Mouse (Mus musculus): ENCODE measurements around the gene Wbp2. TPM values are rescaled to one million over a fixed set of nuclear protein-coding genes. Genes with fewer than 3 reads are reported as not detected.
A peak's percentile ranks its signal among the peaks of the same experiment; 100 is the strongest.

Wbp2 gene
- polyA plus RNA-seq, 1 experiment from 2014 or later, result 165 TPM

DNA sequence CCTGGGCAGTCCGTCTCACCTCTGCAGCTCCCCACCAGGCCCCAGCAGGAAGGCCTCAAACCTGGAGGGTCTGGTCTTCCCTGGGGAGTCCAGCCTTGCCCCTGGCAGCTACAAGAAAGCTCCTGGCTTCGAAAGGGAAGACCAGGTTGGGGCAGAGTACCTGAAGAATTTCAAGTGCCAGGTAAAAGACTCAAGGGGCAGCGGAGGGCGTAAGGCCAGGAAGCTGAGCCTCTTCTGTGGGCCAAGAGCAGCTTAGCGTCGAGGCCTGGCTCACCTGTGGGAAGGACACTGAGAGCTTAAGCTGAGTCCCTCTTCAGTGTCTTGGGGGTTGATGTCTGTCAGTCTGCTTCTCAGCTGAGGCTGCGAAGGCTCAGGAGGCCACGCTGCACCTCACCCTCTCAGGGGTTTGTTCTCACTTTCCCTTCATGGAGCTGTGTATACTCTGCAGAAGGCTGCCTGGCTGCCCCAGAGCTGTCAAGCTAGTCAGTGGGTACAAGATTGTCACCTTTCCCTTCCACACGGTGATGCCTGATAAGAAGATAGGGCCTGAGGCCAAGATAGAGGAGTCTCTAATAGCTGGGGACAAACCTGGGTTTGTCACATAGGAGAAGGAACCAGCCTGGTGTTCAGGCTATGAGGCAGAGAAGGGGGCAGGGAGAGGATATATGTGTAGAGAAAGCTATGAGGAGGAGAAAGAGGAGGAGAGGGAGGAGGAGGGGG lies 33.1 kb downstream of the Wbp2 start:
- H3K4me2 ChIP-seq, result no peak overlapping the region
- no peak overlapping the region for H3K9ac ChIP-seq
- 95% methylated on average over 9 of the region's 9 CpGs for WGBS
- no peaks in the 10 kb centered on the region for H3K9me3 ChIP-seq
- ATAC-seq (replicated peaks), result no peak
- H3K4me1 ChIP-seq, result no peaks in the 10 kb centered on the region
- H3K4me3 ChIP-seq, result no peak overlapping the region
- H3K36me3 ChIP-seq (replicated peaks), result peaks cover 60% of the 10 kb centered on the region
- no peaks in the 10 kb centered on the region for H3K27me3 ChIP-seq (replicated peaks)
- no peak overlapping the region for H3K27ac ChIP-seq

DNA sequence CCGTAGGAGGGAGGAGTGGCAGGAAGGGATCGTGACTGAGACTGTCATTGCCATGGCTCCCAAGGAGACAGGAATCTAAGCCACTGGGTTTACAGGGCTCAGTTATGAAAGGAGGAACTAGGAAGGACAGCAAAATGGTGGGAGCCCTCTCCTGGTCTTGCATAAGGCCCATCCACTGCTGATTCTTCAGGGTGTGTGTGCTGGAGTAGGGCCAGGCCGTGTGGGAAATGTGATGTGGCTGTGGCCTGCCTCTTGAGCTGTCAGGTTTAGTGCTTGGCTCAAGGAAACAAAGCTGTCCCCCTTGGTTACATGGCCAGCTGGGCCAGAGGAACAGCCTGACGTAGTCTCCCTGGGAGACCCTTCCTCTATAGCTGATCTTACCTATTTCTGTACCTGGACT lies 36.6 kb downstream of the Wbp2 start:
- WGBS, result 84% methylated on average over 4 of the region's 4 CpGs
- no peak overlapping the region for H3K27ac ChIP-seq
- no peak overlapping the region for H3K4me3 ChIP-seq
- no peaks in the 10 kb centered on the region for H3K4me1 ChIP-seq
- H3K4me2 ChIP-seq, result no peak overlapping the region
- no peaks in the 10 kb centered on the region for H3K9me3 ChIP-seq
- no peak for ATAC-seq (replicated peaks)
- no peak overlapping the region for H3K9ac ChIP-seq
- H3K27me3 ChIP-seq (replicated peaks), result no peaks in the 10 kb centered on the region
- H3K36me3 ChIP-seq (replicated peaks), result peaks cover 43% of the 10 kb centered on the region

DNA sequence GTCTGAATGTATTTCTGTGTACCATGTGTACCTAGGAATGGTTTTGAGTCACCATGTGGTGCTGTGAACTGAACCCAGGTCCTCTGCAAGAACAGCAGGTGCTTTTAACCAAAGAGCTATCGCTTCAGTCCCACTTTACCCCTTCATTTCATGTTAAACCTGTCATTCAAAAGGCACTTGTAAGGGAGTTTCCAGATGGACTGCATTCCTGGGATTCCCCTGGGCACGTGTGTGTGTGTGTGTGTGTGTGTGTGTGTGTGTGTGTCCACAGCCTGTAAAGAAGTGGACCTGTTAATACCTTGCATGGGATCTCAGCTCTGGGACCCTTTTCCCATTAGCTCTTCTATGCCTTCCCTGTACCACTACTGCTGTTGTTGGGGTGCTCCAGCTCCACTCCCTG lies 37.2 kb downstream of the Wbp2 start:
- no peaks in the 10 kb centered on the region for H3K4me1 ChIP-seq
- H3K9ac ChIP-seq, result no peak overlapping the region
- no peak overlapping the region for H3K4me3 ChIP-seq
- H3K36me3 ChIP-seq (replicated peaks), result peaks cover 37% of the 10 kb centered on the region
- H3K27me3 ChIP-seq (replicated peaks), result no peaks in the 10 kb centered on the region
- WGBS, result 90% methylated on average over 2 of the region's 2 CpGs
- H3K9me3 ChIP-seq, result no peaks in the 10 kb centered on the region
- H3K27ac ChIP-seq, result no peak overlapping the region
- H3K4me2 ChIP-seq, result no peak overlapping the region
- no peak for ATAC-seq (replicated peaks)

DNA sequence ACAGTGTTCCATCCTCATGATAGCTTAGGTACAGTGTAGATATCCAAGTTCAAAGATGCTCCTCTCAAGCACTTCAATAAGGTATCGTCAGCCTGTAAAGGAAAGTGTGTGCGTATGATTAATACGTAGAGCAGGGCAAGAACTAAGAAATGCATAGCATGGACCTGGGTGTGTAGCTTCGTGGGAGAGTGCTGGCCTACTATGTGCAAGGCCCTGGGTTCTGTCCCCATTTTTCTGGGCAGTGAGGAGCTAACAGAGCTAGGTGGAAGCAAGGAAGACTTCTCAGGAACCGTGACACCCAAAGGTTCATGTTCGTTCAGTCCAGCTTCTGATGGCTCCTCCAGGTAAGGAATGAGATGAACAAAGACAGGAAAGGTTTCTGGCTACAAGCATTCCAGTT lies 41.6 kb downstream of the Wbp2 start:
- Histone ChIP-seq H3K4me2 (no peak overlapping the region), H3K4me1 (no peaks in the 10 kb centered on the region), H3K9me3 (no peaks in the 10 kb centered on the region), H3K36me3 (replicated peaks) (peaks cover 23% of the 10 kb centered on the region), H3K27ac (no peak overlapping the region), H3K4me3 (no peak overlapping the region), H3K27me3 (replicated peaks) (no peaks in the 10 kb centered on the region), H3K9ac (no peak overlapping the region)
- 93% methylated on average over 6 of the region's 6 CpGs for WGBS
- ATAC-seq (replicated peaks), result no peak

DNA sequence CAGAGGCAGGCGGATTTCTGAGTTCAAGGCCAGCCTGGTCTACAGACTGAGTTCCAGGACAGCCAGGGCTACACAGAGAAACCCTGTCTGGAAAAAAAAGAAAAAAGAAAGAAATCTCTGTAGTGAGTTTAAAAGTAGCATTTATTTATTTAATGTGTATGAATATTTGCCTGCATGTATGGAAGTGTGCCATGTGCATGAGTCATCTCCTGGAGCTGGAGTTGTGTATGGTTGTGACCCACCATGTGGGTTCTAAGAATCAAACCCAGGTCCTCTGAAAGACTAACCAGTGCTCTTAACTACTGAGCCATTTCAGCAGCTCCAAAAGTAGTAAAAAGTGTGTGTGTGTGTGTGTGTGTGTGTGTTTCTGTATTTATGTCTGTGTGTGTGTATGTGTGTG lies 43.5 kb downstream of the Wbp2 start:
- H3K27me3 ChIP-seq (replicated peaks), result no peaks in the 10 kb centered on the region
- H3K4me3 ChIP-seq, result no peak overlapping the region
- no peak overlapping the region for H3K9ac ChIP-seq
- no peak overlapping the region for H3K27ac ChIP-seq
- no peak for ATAC-seq (replicated peaks)
- 97% methylated on average over 1 of the region's 1 CpGs for whole genome bisulfite sequencing
- H3K4me2 ChIP-seq, result no peak overlapping the region
- 0 out of 2 replicates have a peak, but pooled peaks cover 11% of the 10 kb centered on the region for H3K36me3 ChIP-seq (replicated peaks)
- H3K4me1 ChIP-seq, result no peaks in the 10 kb centered on the region
- no peaks in the 10 kb centered on the region for H3K9me3 ChIP-seq

DNA sequence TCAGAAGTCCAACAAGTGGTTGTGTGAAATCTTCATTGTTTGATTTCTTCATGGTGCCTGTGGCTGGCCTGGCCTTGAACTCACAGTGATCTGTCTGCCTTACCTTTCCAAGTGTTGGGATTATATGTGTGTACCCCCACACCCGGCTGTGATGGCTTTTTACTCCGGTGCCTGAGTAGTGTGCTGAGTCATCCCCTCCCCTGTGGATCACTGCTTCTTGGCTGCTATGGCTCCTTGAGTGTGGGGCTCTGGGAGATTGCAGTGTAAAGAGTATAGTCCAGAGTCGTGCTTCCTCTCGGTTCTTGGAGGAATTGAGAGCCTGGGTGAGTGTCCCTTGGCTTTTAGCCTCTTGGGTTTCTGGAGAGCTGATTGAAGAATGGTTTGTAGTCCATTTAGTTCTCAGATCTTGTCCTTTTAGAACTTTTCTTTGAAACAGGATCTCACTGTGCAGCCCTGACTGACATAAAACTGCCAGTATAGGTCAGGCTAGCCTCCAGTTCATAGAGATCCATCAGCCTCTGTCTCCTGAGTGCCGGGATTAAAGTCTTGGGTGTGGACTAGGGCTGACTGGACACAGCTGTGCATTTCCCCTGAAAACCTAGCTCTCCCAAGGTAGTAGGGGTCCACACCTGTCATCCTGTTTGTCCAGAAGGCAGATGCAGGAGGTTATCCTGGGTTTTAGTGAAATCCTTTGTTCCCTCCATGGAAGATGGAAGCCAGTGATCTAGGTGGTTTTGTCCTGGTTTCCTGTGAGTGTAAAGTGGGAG lies 44.2 kb downstream of the Wbp2 start:
- no peaks in the 10 kb centered on the region for H3K4me1 ChIP-seq
- H3K4me2 ChIP-seq, result no peak overlapping the region
- no peaks in the 10 kb centered on the region for H3K27me3 ChIP-seq (replicated peaks)
- no peak overlapping the region for H3K27ac ChIP-seq
- no peak overlapping the region for H3K9ac ChIP-seq
- ATAC-seq (replicated peaks), result no peak
- WGBS, result 95% methylated on average over 5 of the region's 5 CpGs
- no peaks in the 10 kb centered on the region for H3K9me3 ChIP-seq
- H3K4me3 ChIP-seq, result no peak overlapping the region
- H3K36me3 ChIP-seq (replicated peaks), result 0 out of 2 replicates have a peak, but pooled peaks cover 8% of the 10 kb centered on the region

DNA sequence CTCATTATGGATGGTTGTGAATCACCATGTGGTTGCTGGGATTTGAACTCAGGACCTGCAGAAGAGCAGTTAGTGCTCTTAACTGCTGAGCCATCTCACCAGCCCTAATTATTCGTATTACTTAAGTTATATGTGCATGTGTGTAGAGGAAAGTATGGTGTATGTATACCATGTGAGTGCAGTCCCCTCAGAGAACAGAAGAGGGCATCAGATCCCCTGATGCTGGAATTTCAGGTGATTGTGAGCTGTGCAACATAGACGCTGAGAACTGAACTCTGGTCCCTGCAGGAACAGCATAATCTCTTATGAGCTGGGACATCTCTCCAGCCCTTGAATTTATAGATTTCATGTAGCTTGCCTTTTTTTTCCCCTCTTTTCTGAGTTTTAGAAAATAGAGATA lies 45.0 kb downstream of the Wbp2 start:
- H3K4me1 ChIP-seq, result no peaks in the 10 kb centered on the region
- no peak for ATAC-seq (replicated peaks)
- WGBS, result 96% methylated on average over 2 of the region's 2 CpGs
- no peak overlapping the region for H3K9ac ChIP-seq
- no peak overlapping the region for H3K27ac ChIP-seq
- 0 out of 2 replicates have a peak, but pooled peaks cover 7% of the 10 kb centered on the region for H3K36me3 ChIP-seq (replicated peaks)
- H3K27me3 ChIP-seq (replicated peaks), result no peaks in the 10 kb centered on the region
- H3K4me3 ChIP-seq, result no peak overlapping the region
- H3K4me2 ChIP-seq, result no peak overlapping the region
- H3K9me3 ChIP-seq, result no peaks in the 10 kb centered on the region

DNA sequence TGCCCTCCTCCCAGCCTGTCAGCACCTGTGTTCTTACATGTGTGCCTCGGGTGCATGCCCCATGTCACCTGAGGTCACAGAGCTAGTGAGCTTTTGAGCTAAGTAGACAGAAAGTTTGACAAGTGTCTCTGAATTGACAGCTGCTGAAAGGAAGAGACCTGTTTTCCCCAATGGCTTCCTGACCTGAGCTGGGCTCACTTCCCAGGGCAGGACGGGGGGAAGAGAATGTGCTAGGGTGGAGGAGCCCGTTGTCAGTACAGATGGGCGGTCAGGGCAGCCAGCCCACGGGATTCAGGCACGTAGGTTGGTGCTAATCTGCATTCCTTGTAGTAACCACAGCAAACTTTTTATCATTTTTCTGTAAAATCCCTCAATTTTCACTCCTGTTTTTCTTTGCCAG lies 46.2 kb downstream of the Wbp2 start:
- H3K4me1 ChIP-seq, result no peaks in the 10 kb centered on the region
- no peak overlapping the region for H3K27ac ChIP-seq
- no peaks in the 10 kb centered on the region for H3K27me3 ChIP-seq (replicated peaks)
- no peak overlapping the region for H3K9ac ChIP-seq
- no peak for ATAC-seq (replicated peaks)
- H3K9me3 ChIP-seq, result no peaks in the 10 kb centered on the region
- H3K4me2 ChIP-seq, result no peak overlapping the region
- WGBS, result 92% methylated on average over 6 of the region's 6 CpGs
- H3K36me3 ChIP-seq (replicated peaks), result 0 out of 2 replicates have a peak, but pooled peaks cover 4% of the 10 kb centered on the region
- no peak overlapping the region for H3K4me3 ChIP-seq

DNA sequence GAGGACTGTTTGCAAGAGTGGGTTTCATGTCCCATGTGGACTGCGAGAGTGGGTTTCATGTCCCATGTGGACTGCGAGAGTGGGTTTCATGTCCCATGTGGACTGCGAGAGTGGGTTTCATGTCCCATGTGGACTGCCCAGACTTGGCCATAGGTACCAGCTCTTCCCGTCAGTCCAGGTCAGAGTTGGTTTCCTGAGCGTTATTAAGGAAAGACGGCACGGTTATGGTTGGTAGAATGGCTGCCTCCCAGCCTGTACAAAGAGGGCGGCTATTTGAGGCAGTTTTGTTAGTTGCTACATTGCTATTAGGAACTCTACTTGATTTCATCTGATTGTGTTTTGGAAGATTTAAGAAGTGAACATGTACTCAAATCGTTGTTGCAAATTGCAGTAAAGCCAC lies 49.0 kb downstream of the Wbp2 start:
- no peak overlapping the region for H3K27ac ChIP-seq
- H3K36me3 ChIP-seq (replicated peaks), result 0 out of 2 replicates have a peak, but pooled peaks cover 7% of the 10 kb centered on the region
- H3K4me1 ChIP-seq, result no peaks in the 10 kb centered on the region
- H3K9ac ChIP-seq, result no peak overlapping the region
- H3K9me3 ChIP-seq, result no peaks in the 10 kb centered on the region
- no peak overlapping the region for H3K4me2 ChIP-seq
- ATAC-seq (replicated peaks), result no peak
- no peaks in the 10 kb centered on the region for H3K27me3 ChIP-seq (replicated peaks)
- 91% methylated on average over 9 of the region's 9 CpGs for WGBS
- H3K4me3 ChIP-seq, result no peak overlapping the region

DNA sequence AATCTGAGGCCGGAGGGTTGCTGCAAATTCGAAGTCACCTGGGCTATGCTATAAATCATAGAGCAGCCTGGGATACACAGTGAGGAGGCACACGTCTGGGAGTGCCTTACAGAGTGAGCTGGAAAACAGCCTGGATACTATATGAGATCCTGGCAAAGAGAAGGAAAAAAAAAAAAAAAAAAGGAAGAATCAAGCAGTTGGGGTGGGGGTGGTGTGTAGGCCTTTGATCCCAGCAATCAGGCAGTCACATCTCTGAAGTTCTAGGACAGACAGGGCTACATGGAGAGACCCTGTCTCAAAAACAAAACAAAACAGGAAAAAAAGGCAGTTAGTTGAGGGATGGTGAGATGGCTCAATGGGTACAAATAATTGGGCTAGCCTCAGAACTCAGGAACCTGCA lies 50.1 kb downstream of the Wbp2 start:
- no peak overlapping the region for H3K9ac ChIP-seq
- ATAC-seq (replicated peaks), result no peak
- no peaks in the 10 kb centered on the region for H3K9me3 ChIP-seq
- no peaks in the 10 kb centered on the region for H3K27me3 ChIP-seq (replicated peaks)
- H3K27ac ChIP-seq, result no peak overlapping the region
- 0 out of 2 replicates have a peak, but pooled peaks cover 7% of the 10 kb centered on the region for H3K36me3 ChIP-seq (replicated peaks)
- no peak overlapping the region for H3K4me3 ChIP-seq
- H3K4me2 ChIP-seq, result no peak overlapping the region
- 96% methylated on average over 3 of the region's 3 CpGs for WGBS
- peaks cover 4% of the 10 kb centered on the region for H3K4me1 ChIP-seq

DNA sequence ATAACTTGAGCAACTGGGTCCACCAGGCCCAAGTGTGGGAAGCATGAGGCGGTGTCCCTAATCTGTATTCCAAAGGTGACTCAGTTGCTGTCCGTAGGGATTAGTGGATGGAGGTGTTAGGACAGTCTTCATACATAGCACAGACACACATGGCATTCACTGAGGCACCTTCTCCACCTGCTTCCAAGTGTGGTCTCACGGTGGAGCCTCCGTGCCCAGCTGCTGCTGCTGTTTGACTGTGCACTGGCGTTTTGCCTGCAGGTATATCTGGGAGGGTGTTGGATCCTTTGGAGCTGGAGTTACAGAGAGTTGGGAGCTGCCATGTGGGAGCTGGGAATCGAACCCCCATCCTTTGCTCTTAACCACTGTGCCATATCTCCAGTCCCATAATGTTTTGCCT lies 52.2 kb downstream of the Wbp2 start:
- Histone ChIP-seq H3K36me3 (replicated peaks) (0 out of 2 replicates have a peak, but pooled peaks cover 7% of the 10 kb centered on the region), H3K4me3 (no peak overlapping the region), H3K4me2 (no peak overlapping the region), H3K27ac (no peak overlapping the region), H3K9me3 (no peaks in the 10 kb centered on the region), H3K27me3 (replicated peaks) (no peaks in the 10 kb centered on the region), H3K4me1 (peaks cover 14% of the 10 kb centered on the region), H3K9ac (no peak overlapping the region)
- ATAC-seq (replicated peaks), result no peak
- WGBS, result 96% methylated on average over 6 of the region's 6 CpGs

DNA sequence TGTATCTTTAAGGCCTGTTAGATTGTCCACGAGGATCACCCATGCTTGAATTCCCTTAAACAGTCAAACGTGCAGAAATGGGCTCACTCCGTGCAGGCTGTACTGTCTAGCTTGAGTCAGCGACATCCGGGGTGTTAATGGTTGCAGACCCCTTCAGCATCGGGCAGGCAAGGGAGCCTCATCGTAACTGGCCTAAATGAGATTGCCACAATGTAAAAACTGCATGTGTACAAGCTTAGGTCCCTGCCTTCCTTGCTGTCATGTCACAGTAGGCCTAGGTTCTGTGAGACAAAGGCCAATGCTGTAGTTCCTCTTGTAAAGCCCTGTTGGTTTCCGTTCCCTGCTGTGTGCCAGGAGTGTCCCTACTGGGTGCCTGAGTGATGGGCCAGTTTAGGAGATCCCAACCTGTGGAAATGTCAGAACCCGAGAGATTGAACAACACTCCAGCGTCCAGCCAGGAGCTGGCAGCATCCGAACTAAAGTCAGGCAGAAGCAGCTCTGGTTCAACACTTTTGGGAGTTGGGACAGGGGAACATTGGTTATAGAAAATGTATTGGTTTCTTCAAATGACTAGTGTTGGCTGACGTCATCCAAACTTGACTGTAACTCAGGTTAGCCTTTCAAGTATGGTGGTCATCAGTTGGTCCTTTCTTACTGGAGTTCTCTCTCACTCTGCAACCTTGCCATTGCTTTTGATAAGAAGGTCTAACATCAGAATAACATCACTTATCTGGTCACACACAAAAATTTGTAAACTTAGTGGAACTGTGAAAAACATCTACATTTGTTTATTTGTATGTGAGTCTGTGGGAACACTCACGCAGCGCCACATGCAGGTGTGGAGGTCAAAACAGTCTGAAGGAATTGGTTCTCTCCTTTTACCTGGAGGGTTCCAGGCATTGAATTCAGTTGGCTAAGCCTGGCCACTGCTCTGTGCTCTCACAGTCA lies 55.6 kb downstream of the Wbp2 start:
- H3K9me3 ChIP-seq, result no peaks in the 10 kb centered on the region
- 26% methylated on average over 14 of the region's 14 CpGs for WGBS
- peak overlapping the region; percentile 100 for H3K27ac ChIP-seq
- peak overlapping the region; percentile 95 for H3K9ac ChIP-seq
- H3K36me3 ChIP-seq (replicated peaks), result 0 out of 2 replicates have a peak, but pooled peaks cover 4% of the 10 kb centered on the region
- H3K27me3 ChIP-seq (replicated peaks), result no peaks in the 10 kb centered on the region
- ATAC-seq (replicated peaks), result peak; percentile 28
- H3K4me1 ChIP-seq, result peaks cover 16% of the 10 kb centered on the region
- H3K4me3 ChIP-seq, result peak overlapping the region; percentile 65
- peak overlapping the region; percentile 90 for H3K4me2 ChIP-seq
